9 mouse cellular contexts compared by ENCODE assay signal in genomic region chr11:98749716-98750115, GRCm38 (mm10). TPM values are rescaled to one million over a fixed set of nuclear protein-coding genes. Genes with fewer than 3 reads are reported as not detected.
A peak's percentile ranks its signal among the peaks of the same experiment; 100 is the strongest.
DNase-seq lines count a peak whose midpoint lies in the region; ATAC-seq and TF ChIP-seq lines count a peak whose summit lies in the region.
"Had no signal": no experiment of that assay in that cellular context is flagged by ENCODE, and none has a peak within 500 bp of the region (broad histone marks: within the 10 kb centered on the region; RNA-seq: fewer than 3 reads in every experiment).

No protein-coding gene starts in this region.

- H3K4me2 ChIP-seq in kidney, embryonic 15.5 days: peak overlapping the region; percentile 34; the same call in 1 of the 2 replicates
- H3K4me2 ChIP-seq in forebrain, embryonic 14.5 days (ENCODE audit: low read length): peak overlapping the region; percentile 59
- peak overlapping the region; percentile 59 for H3K4me2 ChIP-seq in limb, embryonic 13.5 days (replicated peaks)
- peak overlapping the region; percentile 34 for H3K4me2 ChIP-seq in stomach, postnatal 0 days (replicated peaks; ENCODE audit: low read depth)

- no peak for ATAC-seq in kidney, embryonic 15.5 days (replicated peaks; ENCODE audit: low FRiP score)
- peak; percentile 40 for ATAC-seq in forebrain, embryonic 14.5 days
- ATAC-seq in limb, embryonic 13.5 days (ENCODE audit: low FRiP score, low read depth): no peak
- no peak for ATAC-seq in stomach, postnatal 0 days (ENCODE audit: low FRiP score, low TSS enrichment)

- peak overlapping the region; percentile 76 for H3K27ac ChIP-seq in kidney, embryonic 15.5 days
- H3K27ac ChIP-seq in cerebellum, adult 2 months (ENCODE audit: insufficient read depth, low read length): peak overlapping the region; percentile 100
- peak overlapping the region; percentile 94 for H3K27ac ChIP-seq in forebrain, embryonic 14.5 days (ENCODE audit: low read depth, low read length)
- peak overlapping the region; percentile 85; the same call in 1 of the 2 replicates for H3K27ac ChIP-seq in limb, embryonic 13.5 days
- peak overlapping the region; percentile 90 for H3K27ac ChIP-seq in stomach, postnatal 0 days (replicated peaks)

- no peaks in the 10 kb centered on the region for H3K27me3 ChIP-seq in kidney, embryonic 15.5 days
- no peaks in the 10 kb centered on the region for H3K27me3 ChIP-seq in cerebellum, adult 2 months (ENCODE audit: control insufficient read depth, insufficient read depth, low read length)
- H3K27me3 ChIP-seq in forebrain, embryonic 14.5 days (replicated peaks; ENCODE audit: control insufficient read depth, insufficient read depth, low read length): no peaks in the 10 kb centered on the region
- H3K27me3 ChIP-seq in limb, embryonic 13.5 days: no peaks in the 10 kb centered on the region
- no peaks in the 10 kb centered on the region for H3K27me3 ChIP-seq in stomach, postnatal 0 days (ENCODE audit: control insufficient read depth, insufficient read depth, low read length)

- TF ChIP-seq POLR2A in cerebellum, adult 2 months (IDR thresholded peaks at IDR 0.05; ENCODE audit: borderline replicate concordance, insufficient read depth, low read length): no peak

- DNase-seq in kidney, adult 8-10 months: no peak
- DNase-seq in cerebellum, adult 2 months: peak; percentile 50 to 62
- peak; percentile 91 for DNase-seq in forebrain, embryonic 14.5 days (ENCODE audit: low spot score)
- DNase-seq in stomach, postnatal 0 days (ENCODE audit: low spot score): peak; percentile 83
- DNase-seq in Muller cell, postnatal 12 days (ENCODE audit: inconsistent ontology term): no peak
- no peak for DNase-seq in urinary bladder, postnatal 36 days (ENCODE audit: low spot score in 2 of 2)

- H3K4me3 ChIP-seq in kidney, embryonic 15.5 days (replicated peaks): no peak overlapping the region
- H3K4me3 ChIP-seq in cerebellum, adult 2 months (replicated peaks; ENCODE audit: insufficient read depth, low read depth, low read length): peak overlapping the region; percentile 35
- H3K4me3 ChIP-seq in forebrain, embryonic 14.5 days (ENCODE audit: low read depth, low read length): peak overlapping the region; percentile 8
- H3K4me3 ChIP-seq in limb, embryonic 13.5 days: no peak overlapping the region
- no peak overlapping the region for H3K4me3 ChIP-seq in stomach, postnatal 0 days (ENCODE audit: low read depth, low read length)

- H3K36me3 ChIP-seq in kidney, embryonic 15.5 days: peaks cover 14% of the 10 kb centered on the region
- H3K36me3 ChIP-seq in forebrain, embryonic 14.5 days (ENCODE audit: control insufficient read depth, insufficient read depth, low read length): peaks cover 22% of the 10 kb centered on the region
- H3K36me3 ChIP-seq in limb, embryonic 13.5 days: peaks cover 14% of the 10 kb centered on the region
- H3K36me3 ChIP-seq in stomach, postnatal 0 days (ENCODE audit: control insufficient read depth, insufficient read depth, low read length): 0 out of 2 replicates have a peak, but pooled peaks cover under 1% of the 10 kb centered on the region

- H3K9me3 ChIP-seq in kidney, embryonic 15.5 days (replicated peaks): no peaks in the 10 kb centered on the region
- no peaks in the 10 kb centered on the region for H3K9me3 ChIP-seq in forebrain, embryonic 14.5 days (replicated peaks; ENCODE audit: control insufficient read depth, low read length)
- no peaks in the 10 kb centered on the region for H3K9me3 ChIP-seq in limb, embryonic 13.5 days
- H3K9me3 ChIP-seq in stomach, postnatal 0 days (ENCODE audit: control insufficient read depth, low read length): no peaks in the 10 kb centered on the region
- H3K9me3 ChIP-seq: G1E had no signal

- WGBS in kidney, embryonic 15.5 days: 63% methylated on average over 5 of the region's 5 CpGs
- 2% methylated on average over 5 of the region's 5 CpGs for WGBS in cerebellum, adult 2 months
- 0% methylated on average over 5 of the region's 5 CpGs for WGBS in forebrain, embryonic 14.5 days
- 41% methylated on average over 5 of the region's 5 CpGs for WGBS in limb, embryonic 13.5 days
- WGBS in stomach, postnatal 0 days: 16% methylated on average over 5 of the region's 5 CpGs

- no peak overlapping the region for H3K9ac ChIP-seq in kidney, embryonic 15.5 days
- peak overlapping the region; percentile 55 for H3K9ac ChIP-seq in forebrain, embryonic 14.5 days (ENCODE audit: low read length)
- no peak overlapping the region for H3K9ac ChIP-seq in limb, embryonic 13.5 days
- no peak overlapping the region; the same call in 1 of the 2 replicates for H3K9ac ChIP-seq in stomach, postnatal 0 days (ENCODE audit: low read length)

- H3K4me1 ChIP-seq in kidney, embryonic 15.5 days: peaks cover 99% of the 10 kb centered on the region
- H3K4me1 ChIP-seq in cerebellum, adult 2 months (ENCODE audit: control insufficient read depth, insufficient read depth, low read length): peaks cover 83% of the 10 kb centered on the region
- H3K4me1 ChIP-seq in forebrain, embryonic 14.5 days (ENCODE audit: control insufficient read depth, insufficient read depth, low read length): peaks cover 74% of the 10 kb centered on the region
- H3K4me1 ChIP-seq in limb, embryonic 13.5 days: peaks cover 98% of the 10 kb centered on the region
- peaks cover 60% of the 10 kb centered on the region for H3K4me1 ChIP-seq in stomach, postnatal 0 days (replicated peaks; ENCODE audit: control insufficient read depth, insufficient read depth)

- TF ChIP-seq CTCF in cerebellum, adult 2 months (IDR thresholded peaks at IDR 0.05; ENCODE audit: borderline replicate concordance, insufficient read depth, low read depth, low read length): no peak
- no peak for TF ChIP-seq CTCF in stomach, postnatal 0 days (IDR thresholded peaks at IDR 0.05; ENCODE audit: low read depth)

- no peak for TF ChIP-seq EP300 in stomach, postnatal 0 days (optimal IDR thresholded peaks at IDR 0.05)

RNA-seq across cellular contexts. Expression of gene Thra, which starts 9.3 kb away (rescaled TPM):
- 21.7 and 26.9 TPM in 2 replicates for polyA plus RNA-seq in kidney, embryonic 15.5 days (2015; fragmentation: Nextera tagmentation; extraction: Ambion mirVana)
- polyA plus RNA-seq in cerebellum, adult 2 months (2012; rRNA removed): 439 and 447 TPM in 2 replicates
- polyA plus RNA-seq in forebrain, embryonic 14.5 days (2014; fragmentation: Nextera tagmentation; extraction: Ambion mirVana): 164 and 199 TPM in 2 replicates
- polyA plus RNA-seq in limb, embryonic 13.5 days (2015; fragmentation: Nextera tagmentation; extraction: Ambion mirVana): 34.1 and 34.3 TPM in 2 replicates
- 24.0 and 24.5 TPM in 2 replicates for polyA plus RNA-seq in stomach, postnatal 0 days (2015; fragmentation: Nextera tagmentation; extraction: Ambion mirVana)

RNA-seq across cellular contexts. Expression of gene Med24, which starts 20.5 kb away (rescaled TPM):
- 58.2 and 64.7 TPM in 2 replicates for polyA plus RNA-seq in kidney, embryonic 15.5 days (2015; fragmentation: Nextera tagmentation; extraction: Ambion mirVana)
- polyA plus RNA-seq in cerebellum, adult 2 months (2012; rRNA removed): 105 and 108 TPM in 2 replicates
- polyA plus RNA-seq in forebrain, embryonic 14.5 days (2014; fragmentation: Nextera tagmentation; extraction: Ambion mirVana): 76.0 and 85.9 TPM in 2 replicates
- 56.0 and 61.0 TPM in 2 replicates for polyA plus RNA-seq in limb, embryonic 13.5 days (2015; fragmentation: Nextera tagmentation; extraction: Ambion mirVana)
- 16.5 and 18.7 TPM in 2 replicates for polyA plus RNA-seq in stomach, postnatal 0 days (2015; fragmentation: Nextera tagmentation; extraction: Ambion mirVana)

RNA-seq across cellular contexts. Expression of gene Nr1d1, which starts 25.4 kb away (rescaled TPM):
- 2.0 and 2.3 TPM in 2 replicates for polyA plus RNA-seq in kidney, embryonic 15.5 days (2015; fragmentation: Nextera tagmentation; extraction: Ambion mirVana)
- polyA plus RNA-seq in cerebellum, adult 2 months (2012; rRNA removed): 144 and 167 TPM in 2 replicates
- 2.2 and 3.1 TPM in 2 replicates for polyA plus RNA-seq in forebrain, embryonic 14.5 days (2014; fragmentation: Nextera tagmentation; extraction: Ambion mirVana)
- polyA plus RNA-seq in limb, embryonic 13.5 days (2015; fragmentation: Nextera tagmentation; extraction: Ambion mirVana): 0.93 and 1.1 TPM in 2 replicates
- 7.5 and 7.9 TPM in 2 replicates for polyA plus RNA-seq in stomach, postnatal 0 days (2015; fragmentation: Nextera tagmentation; extraction: Ambion mirVana)

RNA-seq across cellular contexts. Expression of gene Msl1, which starts 45.6 kb away (rescaled TPM):
- polyA plus RNA-seq in kidney, embryonic 15.5 days (2015; fragmentation: Nextera tagmentation; extraction: Ambion mirVana): 25.1 and 25.8 TPM in 2 replicates
- 99.1 and 103 TPM in 2 replicates for polyA plus RNA-seq in cerebellum, adult 2 months (2012; rRNA removed)
- polyA plus RNA-seq in forebrain, embryonic 14.5 days (2014; fragmentation: Nextera tagmentation; extraction: Ambion mirVana): 19.3 and 20.5 TPM in 2 replicates
- 28.9 and 29.2 TPM in 2 replicates for polyA plus RNA-seq in limb, embryonic 13.5 days (2015; fragmentation: Nextera tagmentation; extraction: Ambion mirVana)
- polyA plus RNA-seq in stomach, postnatal 0 days (2015; fragmentation: Nextera tagmentation; extraction: Ambion mirVana): 11.3 and 13.8 TPM in 2 replicates

RNA-seq across cellular contexts. Expression of gene Csf3, which starts 48.7 kb away (rescaled TPM):
- polyA plus RNA-seq in kidney, embryonic 15.5 days (2015; fragmentation: Nextera tagmentation; extraction: Ambion mirVana): 0.23 TPM in 1 of 2 replicates, not detected in the other
- not detected in 2 replicates for polyA plus RNA-seq in cerebellum, adult 2 months (2012; rRNA removed)
- polyA plus RNA-seq in forebrain, embryonic 14.5 days (2014; fragmentation: Nextera tagmentation; extraction: Ambion mirVana): not detected in 2 replicates
- polyA plus RNA-seq in limb, embryonic 13.5 days (2015; fragmentation: Nextera tagmentation; extraction: Ambion mirVana): not detected in 2 replicates
- 0.08 and 0.11 TPM in 2 replicates for polyA plus RNA-seq in stomach, postnatal 0 days (2015; fragmentation: Nextera tagmentation; extraction: Ambion mirVana)
- polyA plus RNA-seq: G1E had no signal

Comparison
In these comparisons a context has a peak if more than half of its experiments do, and no peak if none do; other contexts are left out.
1. H3K4me3 ChIP-seq: peak in cerebellum, adult 2 months (single experiment) and forebrain, embryonic 14.5 days (single experiment); none in kidney, embryonic 15.5 days (single experiment), limb, embryonic 13.5 days (single experiment) and stomach, postnatal 0 days (single experiment).
2. DNase-seq: peak in cerebellum, adult 2 months (2 of 2), forebrain, embryonic 14.5 days (single experiment) and stomach, postnatal 0 days (single experiment); none in kidney, adult 8-10 months (0 of 2), Muller cell, postnatal 12 days (single experiment) and urinary bladder, postnatal 36 days (0 of 2).
3. RNA of gene Nr1d1, which starts 25.4 kb away (polyA plus RNA-seq): 144 to 167 TPM in cerebellum, adult 2 months; 7.5 to 7.9 TPM in stomach, postnatal 0 days, 2.0 to 2.3 TPM in kidney, embryonic 15.5 days, 2.2 to 3.1 TPM in forebrain, embryonic 14.5 days and 0.93 to 1.1 TPM in limb, embryonic 13.5 days; every median in the first group is over 10 times any median in the second.
4. Peak in every context shown above with its lines, with median percentiles within 50 percentile points of each other: H3K27ac ChIP-seq and H3K4me2 ChIP-seq.